Mouse (Mus musculus): ENCODE results near the gene Mtap. TPM values are rescaled to one million over a fixed set of nuclear protein-coding genes. Genes with fewer than 3 reads are reported as not detected.

The Mtap gene
- polyA plus RNA-seq, 1 experiment from 2014 or later: 49.1 TPM

Other genes starting within 250 kb of the Mtap start
- gene Cdkn2a, start 157.5 kb downstream of the Mtap start, polyA plus RNA-seq (2015; fragmentation: Nextera tagmentation; extraction: Ambion mirVana): not detected in 2 replicates
- gene Cdkn2b, start 173.9 kb downstream of the Mtap start, polyA plus RNA-seq (2015; fragmentation: Nextera tagmentation; extraction: Ambion mirVana): 25.5 and 26.0 TPM in 2 replicates